Mouse (Mus musculus): Measurements from ENCODE around the gene Gm2696.

- TF ChIP-seq CTCF (conservative IDR thresholded peaks at IDR 0.05 in 1 of 2, IDR thresholded peaks at IDR 0.05 in 1 of 2; ENCODE audit: low read depth in 2 of 2, low read length in 2 of 2) (no peak), POLR2A (IDR thresholded peaks at IDR 0.05; ENCODE audit: low read depth, low read length) (no peak), USF2 (conservative IDR thresholded peaks at IDR 0.05; ENCODE audit: low read depth, low read length) (no peak), POLR2AphosphoS2 (IDR thresholded peaks at IDR 0.05; ENCODE audit: low read depth, low read length) (no peak), MYC (IDR thresholded peaks at IDR 0.05; ENCODE audit: low read depth, low read length) (no peak), JUND (conservative IDR thresholded peaks at IDR 0.05; ENCODE audit: low read depth, low read length) (no peak), RAD21 (IDR thresholded peaks at IDR 0.05; ENCODE audit: low read depth, low read length) (no peak), CHD2 (IDR thresholded peaks at IDR 0.05; ENCODE audit: low read length) (no peak)
These were observed 21.2 kb downstream of the Gm2696 start, which contains the start of gene Krtap10-10 for GRCm38 (mm10) chr10:77835647-77836046.
